Mouse (Mus musculus): Measurements from ENCODE around the gene Txndc8. TPM values are rescaled to one million over a fixed set of nuclear protein-coding genes. Genes with fewer than 3 reads are reported as not detected.
A peak's percentile ranks its signal among the peaks of the same experiment; 100 is the strongest.

Gene Txndc8
- polyA plus RNA-seq, 1 experiment from 2014 or later = not detected

GRCm38 (mm10) chr4:57964143-57964542, 44.8 kb downstream of the Txndc8 start:
- WGBS = 63% methylated on average over 1 of the region's 1 CpGs
- H3K36me3 ChIP-seq (ENCODE audit: control insufficient read depth, insufficient read depth, low read length) = no peaks in the 10 kb centered on the region
- no peaks in the 10 kb centered on the region for H3K9me3 ChIP-seq (ENCODE audit: control insufficient read depth, low read length)
- no peak overlapping the region for H3K4me3 ChIP-seq (ENCODE audit: low read depth, low read length)
- no peak overlapping the region for H3K27ac ChIP-seq (ENCODE audit: low read depth)
- H3K4me1 ChIP-seq (replicated peaks; ENCODE audit: control insufficient read depth, insufficient read depth, low read length) = no peaks in the 10 kb centered on the region
- no peaks in the 10 kb centered on the region for H3K27me3 ChIP-seq (replicated peaks; ENCODE audit: control insufficient read depth, insufficient read depth, low read length)
- no peak overlapping the region for H3K9ac ChIP-seq (ENCODE audit: low read length)
- ATAC-seq (replicated peaks; ENCODE audit: low FRiP score, low TSS enrichment, low read depth) (no peak), DNase-seq (ENCODE audit: low spot score) (peak; percentile 23)
- H3K4me2 ChIP-seq (ENCODE audit: low read length) = no peak overlapping the region

- Histone ChIP-seq H3K27ac (ENCODE audit: low read depth) (no peak overlapping the region), H3K36me3 (ENCODE audit: control insufficient read depth, insufficient read depth, low read length) (no peaks in the 10 kb centered on the region), H3K27me3 (replicated peaks; ENCODE audit: control insufficient read depth, insufficient read depth, low read length) (no peaks in the 10 kb centered on the region), H3K4me1 (replicated peaks; ENCODE audit: control insufficient read depth, insufficient read depth, low read length) (peaks cover 16% of the 10 kb centered on the region), H3K9ac (ENCODE audit: low read length) (no peak overlapping the region), H3K4me3 (ENCODE audit: low read depth, low read length) (no peak overlapping the region), H3K9me3 (ENCODE audit: control insufficient read depth, low read length) (no peaks in the 10 kb centered on the region), H3K4me2 (ENCODE audit: low read length) (no peak overlapping the region)
- DNase-seq (ENCODE audit: low spot score) (peak; percentile 31), ATAC-seq (replicated peaks; ENCODE audit: low FRiP score, low TSS enrichment, low read depth) (no peak)
- WGBS = 83% methylated on average over 8 of the region's 8 CpGs
Observed at GRCm38 (mm10) chr4:57959056-57959455, 49.9 kb downstream of the Txndc8 start.

DNA sequence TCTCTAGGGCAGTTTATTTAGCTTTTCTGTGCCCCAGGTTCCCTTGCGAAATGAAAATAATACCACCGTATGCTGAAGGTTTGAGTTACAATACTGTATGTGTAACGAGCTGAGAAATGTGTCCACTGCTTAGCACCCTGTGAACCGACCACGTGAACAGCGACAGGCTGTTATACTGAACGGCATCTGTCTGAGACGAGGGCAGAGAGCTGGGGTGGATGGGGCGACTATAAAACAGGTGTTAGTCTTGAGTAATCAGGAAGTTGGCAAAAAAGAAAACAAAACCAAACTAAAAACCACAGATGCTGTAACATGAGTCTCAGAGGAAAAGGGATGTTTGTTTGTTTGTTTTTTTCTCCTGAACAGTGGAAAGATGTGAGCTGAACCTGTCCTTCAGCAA, 50.8 kb downstream of the Txndc8 start:
- DNase-seq (ENCODE audit: low spot score) (peak; percentile 38), ATAC-seq (replicated peaks; ENCODE audit: low FRiP score, low TSS enrichment, low read depth) (no peak)
- no peak overlapping the region for H3K4me3 ChIP-seq (ENCODE audit: low read depth, low read length)
- H3K9ac ChIP-seq (ENCODE audit: low read length) = no peak overlapping the region
- no peak overlapping the region for H3K4me2 ChIP-seq (ENCODE audit: low read length)
- peaks cover 20% of the 10 kb centered on the region for H3K4me1 ChIP-seq (replicated peaks; ENCODE audit: control insufficient read depth, insufficient read depth, low read length)
- no peaks in the 10 kb centered on the region for H3K36me3 ChIP-seq (ENCODE audit: control insufficient read depth, insufficient read depth, low read length)
- 74% methylated on average over 9 of the region's 9 CpGs for WGBS
- no peaks in the 10 kb centered on the region for H3K27me3 ChIP-seq (replicated peaks; ENCODE audit: control insufficient read depth, insufficient read depth, low read length)
- H3K9me3 ChIP-seq (ENCODE audit: control insufficient read depth, low read length) = no peaks in the 10 kb centered on the region
- H3K27ac ChIP-seq (ENCODE audit: low read depth) = no peak overlapping the region

- H3K9me3 ChIP-seq (ENCODE audit: control insufficient read depth, low read length) = no peaks in the 10 kb centered on the region
- no peak for DNase-seq (ENCODE audit: low spot score)
- peak overlapping the region; percentile 83 for H3K4me3 ChIP-seq (ENCODE audit: low read depth, low read length)
- H3K4me1 ChIP-seq (replicated peaks; ENCODE audit: control insufficient read depth, insufficient read depth, low read length) = peaks cover 20% of the 10 kb centered on the region
- no peaks in the 10 kb centered on the region; the same call in 1 of the 2 replicates for H3K36me3 ChIP-seq (ENCODE audit: control insufficient read depth, insufficient read depth, low read length)
- peak overlapping the region; percentile 86 for H3K4me2 ChIP-seq (ENCODE audit: low read length)
- H3K27ac ChIP-seq (ENCODE audit: low read depth) = peak overlapping the region; percentile 96
- ATAC-seq (replicated peaks; ENCODE audit: low FRiP score, low TSS enrichment, low read depth) = no peak
- H3K9ac ChIP-seq (ENCODE audit: low read length) = peak overlapping the region; percentile 49
- 41% methylated on average over 11 of the region's 11 CpGs for WGBS
- H3K27me3 ChIP-seq (replicated peaks; ENCODE audit: control insufficient read depth, insufficient read depth, low read length) = no peaks in the 10 kb centered on the region
Observed at GRCm38 (mm10) chr4:57957200-57958085, 51.5 kb downstream of the Txndc8 start.

GRCm38 (mm10) chr4:57956029-57956960, 52.6 kb downstream of the Txndc8 start, which contains the start of gene Txn1:
TSS of gene Txn1 (minus strand) at chr4:57956411.
- Histone ChIP-seq H3K4me2 (ENCODE audit: low read length) (peak within 1 kb of the TSS; percentile 86), H3K36me3 (ENCODE audit: control insufficient read depth, insufficient read depth, low read length) (peaks cover 11% of the 10 kb centered on the region), H3K9me3 (ENCODE audit: control insufficient read depth, low read length) (no peaks in the 10 kb centered on the region), H3K4me1 (replicated peaks; ENCODE audit: control insufficient read depth, insufficient read depth, low read length) (peaks cover 20% of the 10 kb centered on the region), H3K27ac (ENCODE audit: low read depth) (peak within 1 kb of the TSS; percentile 96), H3K9ac (ENCODE audit: low read length) (peak within 1 kb of the TSS; percentile 83), H3K4me3 (ENCODE audit: low read depth, low read length) (peak within 1 kb of the TSS; percentile 83), H3K27me3 (replicated peaks; ENCODE audit: control insufficient read depth, insufficient read depth, low read length) (no peaks in the 10 kb centered on the region)
- DNase-seq (ENCODE audit: low spot score) = peak; percentile 100
- peak; percentile 98 for ATAC-seq (replicated peaks; ENCODE audit: low FRiP score, low TSS enrichment, low read depth)
- under 1% methylated on average over 70 of the region's 71 CpGs for WGBS

- H3K9me3 ChIP-seq (ENCODE audit: control insufficient read depth, low read length) = no peaks in the 10 kb centered on the region
- ATAC-seq (replicated peaks; ENCODE audit: low FRiP score, low TSS enrichment, low read depth) (peak; percentile 35), DNase-seq (ENCODE audit: low spot score) (no peak)
- WGBS = under 1% methylated on average over 25 of the region's 25 CpGs
- peaks cover 18% of the 10 kb centered on the region for H3K36me3 ChIP-seq (ENCODE audit: control insufficient read depth, insufficient read depth, low read length)
- H3K9ac ChIP-seq (ENCODE audit: low read length) = peak overlapping the region; percentile 83
- no peaks in the 10 kb centered on the region for H3K27me3 ChIP-seq (replicated peaks; ENCODE audit: control insufficient read depth, insufficient read depth, low read length)
- peak overlapping the region; percentile 86 for H3K4me2 ChIP-seq (ENCODE audit: low read length)
- H3K4me3 ChIP-seq (ENCODE audit: low read depth, low read length) = peak overlapping the region; percentile 83
- H3K27ac ChIP-seq (ENCODE audit: low read depth) = peak overlapping the region; percentile 96
- peaks cover 20% of the 10 kb centered on the region for H3K4me1 ChIP-seq (replicated peaks; ENCODE audit: control insufficient read depth, insufficient read depth, low read length)
Observed at GRCm38 (mm10) chr4:57955544-57955958, 53.4 kb downstream of the Txndc8 start.

- H3K36me3 ChIP-seq (ENCODE audit: control insufficient read depth, insufficient read depth, low read length) = peaks cover 24% of the 10 kb centered on the region
- H3K4me2 ChIP-seq (ENCODE audit: low read length) = peak overlapping the region; percentile 86
- WGBS = 67% methylated on average over 8 of the region's 8 CpGs
- peak overlapping the region; percentile 96; the same call in 1 of the 2 replicates for H3K27ac ChIP-seq (ENCODE audit: low read depth)
- no peaks in the 10 kb centered on the region for H3K27me3 ChIP-seq (replicated peaks; ENCODE audit: control insufficient read depth, insufficient read depth, low read length)
- DNase-seq (ENCODE audit: low spot score) (no peak), ATAC-seq (replicated peaks; ENCODE audit: low FRiP score, low TSS enrichment, low read depth) (no peak)
- H3K4me1 ChIP-seq (replicated peaks; ENCODE audit: control insufficient read depth, insufficient read depth, low read length) = peaks cover 20% of the 10 kb centered on the region
- peak overlapping the region; percentile 83 for H3K9ac ChIP-seq (ENCODE audit: low read length)
- H3K4me3 ChIP-seq (ENCODE audit: low read depth, low read length) = peak overlapping the region; percentile 83
- H3K9me3 ChIP-seq (ENCODE audit: control insufficient read depth, low read length) = no peaks in the 10 kb centered on the region
Observed at GRCm38 (mm10) chr4:57954991-57955390, 53.9 kb downstream of the Txndc8 start.

DNA sequence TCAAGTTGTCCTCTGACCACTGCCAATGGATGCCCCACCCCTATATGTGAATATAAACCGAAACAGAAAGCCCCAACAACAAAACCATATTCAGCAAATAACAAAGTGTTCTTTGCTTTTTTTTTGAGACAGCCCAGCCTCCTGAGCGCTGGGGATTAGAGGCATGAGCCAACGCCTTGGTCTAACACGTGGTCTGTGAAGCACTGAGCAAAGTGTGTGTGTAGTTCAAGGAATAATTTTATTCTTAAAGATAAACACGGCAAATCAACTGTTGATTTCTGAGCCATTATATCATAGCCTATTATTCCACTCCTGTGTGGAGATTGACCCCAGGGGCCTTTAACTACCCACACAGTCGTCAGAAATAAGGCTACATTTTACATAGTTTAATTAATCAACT, 54.3 kb downstream of the Txndc8 start:
- 74% methylated on average over 6 of the region's 6 CpGs for WGBS
- Histone ChIP-seq H3K4me1 (replicated peaks; ENCODE audit: control insufficient read depth, insufficient read depth, low read length) (peaks cover 20% of the 10 kb centered on the region), H3K9ac (ENCODE audit: low read length) (no peak overlapping the region), H3K4me3 (ENCODE audit: low read depth, low read length) (peak overlapping the region; percentile 83; the same call in 1 of the 2 replicates), H3K27ac (ENCODE audit: low read depth) (no peak overlapping the region), H3K36me3 (ENCODE audit: control insufficient read depth, insufficient read depth, low read length) (peaks cover 28% of the 10 kb centered on the region), H3K4me2 (ENCODE audit: low read length) (peak overlapping the region; percentile 86), H3K9me3 (ENCODE audit: control insufficient read depth, low read length) (no peaks in the 10 kb centered on the region), H3K27me3 (replicated peaks; ENCODE audit: control insufficient read depth, insufficient read depth, low read length) (no peaks in the 10 kb centered on the region)
- no peak for ATAC-seq (replicated peaks; ENCODE audit: low FRiP score, low TSS enrichment, low read depth)
- DNase-seq (ENCODE audit: low spot score) = no peak

All from intestine, embryonic 14.5 days (tissue).